Mouse (Mus musculus): ENCODE results near the gene Arpc5l.

The Arpc5l gene

GRCm38 (mm10) chr2:39004880-39005435 is at the start of gene Arpc5l:
Gene Arpc5l, plus strand, starts transcription at chr2:39005348.
- peak; percentile 92 for DNase-seq

- DNase-seq, result no peak
Measured at GRCm38 (mm10) chr2:38956062-38956461, 49.1 kb upstream of the Arpc5l start.

GRCm38 (mm10) chr2:38957671-38958223 is 47.4 kb upstream of the Arpc5l start:
- DNase-seq, result no peak

- no peak for DNase-seq
Measured at GRCm38 (mm10) chr2:38964198-38964597, 41.0 kb upstream of the Arpc5l start.

- no peak for DNase-seq
Measured at GRCm38 (mm10) chr2:38969650-38970049, 35.5 kb upstream of the Arpc5l start.

GRCm38 (mm10) chr2:38970057-38970456 is 35.1 kb upstream of the Arpc5l start:
- no peak for DNase-seq

DNA sequence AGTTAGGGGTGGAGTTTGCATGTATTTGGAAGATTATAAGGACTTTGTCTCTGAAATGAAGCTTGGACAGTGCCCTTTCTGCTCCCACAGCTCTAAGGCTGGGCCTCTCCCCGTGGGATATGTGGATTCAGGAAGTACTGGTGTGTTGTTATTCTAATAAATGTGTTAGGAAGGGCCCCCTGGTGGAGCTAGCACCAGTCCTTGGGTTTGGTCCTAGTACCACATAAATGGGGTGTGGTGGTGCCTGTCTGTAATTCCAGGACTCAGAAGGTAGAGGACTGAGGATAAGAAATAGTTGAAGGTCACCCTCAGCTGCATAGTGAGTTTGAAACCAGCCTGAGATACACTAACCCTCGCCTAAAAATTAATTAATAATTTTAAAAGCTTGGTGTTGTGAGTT is 31.9 kb upstream of the Arpc5l start:
- DNase-seq, result no peak

DNA sequence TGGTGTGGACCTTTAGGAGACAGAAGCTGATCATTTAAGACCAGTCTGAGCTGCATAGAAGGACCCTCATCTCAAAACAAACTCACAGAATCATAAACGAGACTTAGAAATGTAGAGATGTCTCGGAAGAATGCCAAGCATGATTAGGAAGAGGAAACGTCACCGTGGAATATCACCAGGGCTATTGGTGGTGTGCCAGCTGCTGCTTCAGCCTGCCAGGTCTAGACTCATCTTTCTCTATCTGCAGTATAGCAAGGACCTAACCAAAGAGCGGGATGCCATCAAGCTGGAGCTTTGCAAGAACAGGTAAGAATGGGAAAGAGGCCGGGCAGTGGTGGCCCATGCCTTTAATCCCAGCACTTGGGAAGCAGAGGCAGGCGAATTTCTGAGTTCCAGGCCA is 31.4 kb upstream of the Arpc5l start:
- DNase-seq, result peak; percentile 34

DNA sequence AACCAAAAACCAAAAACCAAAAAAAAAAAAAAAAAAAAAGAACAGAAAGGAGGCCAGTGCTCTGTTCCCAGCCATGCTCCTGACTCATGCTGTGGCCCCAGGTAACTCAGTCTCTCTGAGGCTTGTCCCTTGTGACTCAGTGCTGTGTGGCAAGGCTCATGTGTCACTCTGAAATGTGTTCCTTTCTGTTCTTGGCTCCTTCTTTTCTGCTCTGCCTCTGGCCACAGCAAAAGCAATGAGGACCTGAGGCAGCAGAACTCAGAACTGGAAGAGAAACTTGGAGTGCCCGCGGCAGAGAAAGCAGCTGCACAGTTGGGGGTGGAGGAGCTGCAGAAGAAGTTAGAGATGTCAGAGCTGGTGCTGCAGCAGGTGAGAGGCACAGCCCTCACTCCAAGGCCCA is 31.0 kb upstream of the Arpc5l start:
- no peak for DNase-seq

DNA sequence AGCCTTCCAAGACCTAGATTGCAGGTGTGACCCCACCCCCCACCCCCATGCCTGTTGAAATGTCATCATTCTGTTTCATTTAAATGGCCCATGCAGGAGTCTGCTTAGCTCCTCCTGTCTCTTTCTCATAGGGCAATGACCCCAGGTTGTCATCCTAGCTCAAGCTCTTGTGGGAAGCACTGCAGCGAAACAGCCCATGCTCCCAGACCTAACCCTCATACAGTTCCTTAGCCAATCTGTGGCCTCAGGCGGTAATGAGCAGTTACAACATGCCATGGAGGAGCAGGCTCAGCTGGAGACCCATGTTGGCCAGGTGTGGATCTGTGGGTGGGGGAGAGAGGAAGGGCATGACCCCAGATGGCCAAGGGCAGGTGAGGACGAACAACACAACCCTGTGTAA is 30.0 kb upstream of the Arpc5l start:
- DNase-seq, result no peak

GRCm38 (mm10) chr2:38975941-38976805 is 29.0 kb upstream of the Arpc5l start:
- DNase-seq, result no peak

DNA sequence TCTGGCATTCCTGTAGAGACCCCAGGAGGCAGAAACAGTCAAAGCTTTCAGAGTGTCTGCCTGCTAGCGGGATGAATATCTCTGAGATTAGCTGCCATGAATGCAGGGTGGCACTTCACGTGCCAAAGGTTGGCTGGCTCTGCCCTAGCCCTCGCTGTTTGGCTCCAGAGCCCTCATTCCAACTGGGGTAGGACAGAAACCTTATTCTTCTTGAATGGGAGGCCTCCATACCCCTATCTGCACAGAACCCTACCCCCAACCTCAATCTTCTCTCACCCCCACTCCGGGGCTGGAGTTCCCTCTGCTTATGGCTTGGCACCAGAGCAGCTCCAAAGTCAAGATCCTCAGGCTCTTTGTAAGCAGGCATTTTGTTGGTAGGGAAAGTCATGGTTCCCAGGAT is 27.3 kb upstream of the Arpc5l start:
- DNase-seq, result no peak

DNA sequence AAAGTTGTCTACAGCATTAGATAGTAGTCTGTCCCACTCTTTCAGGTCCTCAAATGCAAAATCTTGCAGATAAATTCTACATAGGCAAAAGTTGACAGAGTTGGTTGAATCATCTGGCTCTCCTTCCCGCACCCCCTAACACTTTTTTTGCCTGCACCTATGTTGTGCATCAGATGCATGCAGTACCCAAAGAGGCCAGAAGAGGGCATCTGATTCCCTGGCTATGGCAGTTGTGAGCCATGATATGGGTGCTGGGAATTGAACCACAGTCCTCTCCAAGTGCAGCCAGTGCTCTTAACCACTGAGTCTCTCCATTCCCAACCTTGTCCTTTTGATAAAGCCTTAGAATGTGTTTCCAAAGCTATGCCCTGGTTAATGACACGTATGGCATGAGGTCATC is 21.7 kb upstream of the Arpc5l start:
- no peak for DNase-seq

- DNase-seq, result no peak
Measured at GRCm38 (mm10) chr2:38986580-38986979, 18.6 kb upstream of the Arpc5l start.

DNA sequence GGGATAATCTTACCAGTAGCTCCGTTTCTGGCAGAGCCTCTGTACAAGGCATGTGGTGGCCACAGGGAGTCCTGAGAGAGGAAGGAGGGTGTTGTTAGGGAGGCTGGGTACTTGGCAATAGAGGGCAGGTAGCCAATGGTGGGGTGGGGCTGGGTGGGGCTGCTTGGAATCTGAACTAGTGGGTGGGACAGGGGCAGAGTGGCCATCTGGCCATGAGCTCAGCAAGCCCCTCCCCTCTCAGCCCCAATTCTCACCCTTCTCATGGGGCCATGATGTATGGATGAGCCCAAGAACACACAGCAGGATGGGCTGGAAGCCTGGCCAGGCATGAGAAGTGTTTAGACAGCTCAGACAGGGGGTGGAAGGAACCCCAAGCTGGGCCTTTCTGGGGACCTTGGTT is 17.8 kb upstream of the Arpc5l start:
- DNase-seq, result no peak

- no peak for DNase-seq
Measured at GRCm38 (mm10) chr2:38987803-38988510, 17.2 kb upstream of the Arpc5l start.

DNA sequence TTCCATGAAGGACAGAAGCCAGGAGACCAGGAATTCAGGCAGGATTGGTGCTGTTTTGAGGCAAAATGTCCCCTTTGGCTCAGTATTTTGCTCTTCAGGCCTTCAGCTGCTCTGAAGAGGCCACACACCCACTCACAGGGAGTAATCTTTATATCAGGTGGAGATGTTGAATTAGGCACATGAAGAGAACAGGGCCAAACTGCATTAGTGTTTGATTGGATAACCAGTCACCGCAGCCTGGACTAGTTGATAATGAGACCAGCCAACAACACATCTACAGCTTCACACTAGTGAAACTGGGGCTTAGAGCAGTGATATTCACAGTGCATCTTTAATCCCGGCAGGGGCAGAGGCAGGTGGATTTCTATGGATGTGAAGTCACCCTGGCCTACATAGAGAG is 16.2 kb upstream of the Arpc5l start:
- no peak for DNase-seq

DNA sequence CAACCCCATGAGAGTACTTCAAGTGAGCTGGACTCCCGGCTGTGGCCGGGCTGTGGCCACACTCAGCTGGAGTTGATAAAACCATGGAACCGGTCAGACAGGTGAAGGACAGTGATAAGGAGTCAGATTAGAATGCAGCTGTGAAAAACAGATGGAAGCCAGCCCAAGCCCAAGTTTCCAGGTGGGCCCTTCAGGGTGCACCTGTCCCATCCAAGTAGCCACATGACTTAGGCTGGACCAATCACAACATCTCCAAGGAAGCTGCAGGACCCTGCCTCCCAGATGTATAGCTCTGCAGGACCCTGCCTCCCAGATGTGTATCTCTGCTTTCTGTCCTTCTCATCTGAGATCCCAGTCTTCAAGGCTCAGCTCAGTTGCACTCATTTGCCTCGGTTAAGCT is 13.1 kb upstream of the Arpc5l start:
- DNase-seq, result no peak

- peak; percentile 41 for DNase-seq
Measured at GRCm38 (mm10) chr2:38992452-38992851, 12.7 kb upstream of the Arpc5l start.

DNA sequence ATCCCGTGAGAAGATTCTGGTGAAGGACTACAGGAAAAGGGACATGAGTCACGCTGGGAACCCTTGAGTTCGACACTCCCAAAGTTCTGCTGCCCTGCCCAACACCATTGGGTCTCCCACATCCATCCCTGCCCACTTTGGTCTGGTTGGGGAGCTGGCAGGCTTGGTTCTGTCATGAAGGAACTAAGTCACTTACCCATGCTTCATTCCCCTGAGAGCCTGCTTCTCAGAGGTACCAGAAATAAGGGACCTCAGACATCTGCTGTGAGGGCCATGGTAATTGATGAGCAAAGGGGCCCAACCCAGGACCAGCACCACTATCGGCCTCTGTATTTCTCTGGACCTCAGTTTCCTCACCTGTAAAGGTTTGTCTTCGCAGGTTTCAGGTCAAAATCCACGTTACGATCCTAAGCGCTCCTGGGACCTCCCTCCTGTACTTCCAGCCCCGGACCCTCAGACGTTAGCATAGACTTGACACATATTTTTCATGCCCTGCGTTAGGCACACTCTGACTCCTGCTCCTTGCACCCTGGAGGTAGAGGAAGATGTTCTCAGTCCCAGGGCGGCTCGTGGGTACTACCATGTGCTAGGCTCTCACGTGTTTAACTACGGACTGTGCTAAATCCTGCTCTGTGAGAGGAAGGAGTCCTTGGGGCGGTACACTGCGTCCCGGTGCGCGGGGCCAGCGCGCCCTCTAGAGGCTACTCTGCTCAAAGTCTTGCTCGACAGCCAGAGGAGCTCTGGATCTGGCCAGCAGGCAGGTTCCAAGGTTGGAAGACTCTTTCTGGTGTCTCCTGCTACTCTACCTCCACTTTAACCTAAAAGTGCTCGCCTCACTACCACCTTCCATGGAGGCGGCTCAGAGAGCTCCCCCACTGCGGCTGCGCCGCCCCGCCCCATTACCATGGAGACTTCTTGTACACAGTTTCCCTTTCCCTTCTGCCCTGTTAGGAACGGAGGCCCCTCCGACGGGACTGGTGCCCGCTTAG is 7.5 kb upstream of the Arpc5l start, which contains the start of gene Wdr38:
TSS of gene Wdr38 (plus strand) at position 91 of the 989 bp plus-strand sequence.
- peak; percentile 89 for DNase-seq

GRCm38 (mm10) chr2:38999381-38999780 is 5.8 kb upstream of the Arpc5l start:
- no peak for DNase-seq

GRCm38 (mm10) chr2:38999910-39000586 is 5.1 kb upstream of the Arpc5l start:
- DNase-seq, result no peak
